ENCODE assay signal across 8 mouse cellular contexts in genomic region chr6:65671451-65671850, GRCm38 (mm10). TPM values are rescaled to one million over a fixed set of nuclear protein-coding genes. Genes with fewer than 3 reads are reported as not detected.
A peak's percentile ranks its signal among the peaks of the same experiment; 100 is the strongest.
DNase-seq lines count a peak whose midpoint lies in the region; ATAC-seq lines count a peak whose summit lies in the region.

TSS of gene Ndnf (plus strand) at chr6:65671590.

- no peaks in the 10 kb centered on the region for H3K9me3 ChIP-seq in limb, embryonic 13.5 days
- H3K9me3 ChIP-seq in midbrain, embryonic 13.5 days: no peaks in the 10 kb centered on the region

- H3K27ac ChIP-seq in limb, embryonic 13.5 days: peak within 1 kb of the TSS; percentile 55
- peak within 1 kb of the TSS; percentile 39; the same call in 1 of the 2 replicates for H3K27ac ChIP-seq in midbrain, embryonic 13.5 days

- peaks cover 13% of the 10 kb centered on the region; the same call in 1 of the 2 replicates for H3K27me3 ChIP-seq in limb, embryonic 13.5 days
- H3K27me3 ChIP-seq in midbrain, embryonic 13.5 days: peaks cover 9% of the 10 kb centered on the region; the same call in 1 of the 2 replicates

- H3K9ac ChIP-seq in limb, embryonic 13.5 days: peak within 1 kb of the TSS; percentile 78
- H3K9ac ChIP-seq in midbrain, embryonic 13.5 days (replicated peaks): peak within 1 kb of the TSS; percentile 73

- DNase-seq in adrenal gland, postnatal 14 days: peak; percentile 87
- peak; percentile 60 for DNase-seq in embryo, embryonic 11.5 days (ENCODE audit: low read depth, low spot score)
- DNase-seq in heart, adult 18-20 months: peak; percentile 67 to 73
- DNase-seq in kidney, adult 11 months: peak; percentile 33
- peak; percentile 8 for DNase-seq in spleen, adult 12 weeks (ENCODE audit: low spot score)
- no peak for DNase-seq in c-Kit-positive CD71-positive TER-119-positive erythroid progenitor cells, embryonic 14.5 days (ENCODE audit: low spot score)

- H3K4me1 ChIP-seq in limb, embryonic 13.5 days: peaks cover 17% of the 10 kb centered on the region
- peaks cover 20% of the 10 kb centered on the region for H3K4me1 ChIP-seq in midbrain, embryonic 13.5 days (replicated peaks)

- peak within 1 kb of the TSS; percentile 94 for H3K4me2 ChIP-seq in limb, embryonic 13.5 days (replicated peaks)
- H3K4me2 ChIP-seq in midbrain, embryonic 13.5 days (replicated peaks): peak within 1 kb of the TSS; percentile 92

- peak within 1 kb of the TSS; percentile 67 for H3K4me3 ChIP-seq in limb, embryonic 13.5 days
- peak within 1 kb of the TSS; percentile 63 for H3K4me3 ChIP-seq in midbrain, embryonic 13.5 days (replicated peaks)

- H3K36me3 ChIP-seq in limb, embryonic 13.5 days: no peaks in the 10 kb centered on the region
- H3K36me3 ChIP-seq in midbrain, embryonic 13.5 days: no peaks in the 10 kb centered on the region

- WGBS in limb, embryonic 13.5 days: under 1% methylated on average over 30 of the region's 45 CpGs
- 0% methylated on average over 34 of the region's 45 CpGs for WGBS in midbrain, embryonic 13.5 days

- peak; percentile 88 for ATAC-seq in limb, embryonic 13.5 days (ENCODE audit: low FRiP score, low read depth)
- ATAC-seq in midbrain, embryonic 13.5 days: peak; percentile 95

RNA-seq across cellular contexts. Expression of gene Ndnf, which starts in this region (rescaled TPM):
- 2.1 and 2.7 TPM in 2 replicates for total RNA-seq in adrenal gland, postnatal 14 days (2021)
- 1 to 10 TPM; 2.7 to 4.3 TPM for total RNA-seq in heart, adult 18-20 months (2021)
- 6.6 and 8.3 TPM in 2 replicates for polyA plus RNA-seq in limb, embryonic 13.5 days (2015; fragmentation: Nextera tagmentation; extraction: Ambion mirVana)
- polyA plus RNA-seq in midbrain, embryonic 13.5 days (2015; fragmentation: Nextera tagmentation; extraction: Ambion mirVana): 3.1 and 5.9 TPM in 2 replicates
